Mouse (Mus musculus): ENCODE measurements around the gene Mindy4b-ps. TPM values are rescaled to one million over a fixed set of nuclear protein-coding genes. Genes with fewer than 3 reads are reported as not detected.

Gene Mindy4b-ps
- total RNA-seq (2023): not detected

GRCm38 (mm10) chr3:58822211-58822610, at the start of gene Mindy4b-ps:
Gene Mindy4b-ps (minus strand): TSS chr3:58822311.

Other genes starting within 250 kb of the Mindy4b-ps start
- gene Selenot, start 245.7 kb downstream of the Mindy4b-ps start, total RNA-seq (2023): 147 TPM
- gene Erich6, start 185.1 kb downstream of the Mindy4b-ps start, total RNA-seq (2023): not detected
- gene Siah2, start 129.9 kb downstream of the Mindy4b-ps start, total RNA-seq (2023): 54.2 TPM
- gene Clrn1, start 63.0 kb upstream of the Mindy4b-ps start, total RNA-seq (2023): not detected
- gene Med12l, start 183.5 kb upstream of the Mindy4b-ps start, total RNA-seq (2023): 0.31 TPM

Measured in CD8-positive naive resting alpha-beta T cell, adult 57 days (primary cell).